Mouse (Mus musculus) testis, postnatal 14 days (tissue): ENCODE measurements around the gene Tpst1.

Experiments used
- DNase-seq: peaks from one replicate; pipeline ENCODE4 v3.0.0; 2021; ENCODE audit warnings: low spot score

The Tpst1 gene

GRCm38 (mm10) chr5:130144334-130145312 lies 71.5 kb downstream of the Tpst1 start, which contains the start of gene Kctd7:
TSS of gene Kctd7 (plus strand) at chr5:130144861.
- peak; percentile 97 for DNase-seq

- no peak for DNase-seq
Observed at GRCm38 (mm10) chr5:130145961-130146360, 72.8 kb downstream of the Tpst1 start.

GRCm38 (mm10) chr5:130149726-130150310 lies 76.7 kb downstream of the Tpst1 start:
- DNase-seq = no peak

- DNase-seq = no peak
Observed at GRCm38 (mm10) chr5:130154286-130154685, 81.2 kb downstream of the Tpst1 start.

GRCm38 (mm10) chr5:130158545-130158944 lies 85.4 kb downstream of the Tpst1 start:
- no peak for DNase-seq

GRCm38 (mm10) chr5:130159761-130160201 lies 86.7 kb downstream of the Tpst1 start:
- DNase-seq = no peak

- DNase-seq = peak; percentile 59
Observed at GRCm38 (mm10) chr5:130163670-130164069, 90.5 kb downstream of the Tpst1 start.

GRCm38 (mm10) chr5:130165213-130165612 lies 92.1 kb downstream of the Tpst1 start:
- no peak for DNase-seq

- DNase-seq = no peak
Observed at GRCm38 (mm10) chr5:130169109-130169508, 96.0 kb downstream of the Tpst1 start.

GRCm38 (mm10) chr5:130170666-130171422 lies 97.7 kb downstream of the Tpst1 start:
- DNase-seq = no peak

GRCm38 (mm10) chr5:130171423-130171954 lies 98.4 kb downstream of the Tpst1 start, which contains the start of gene Rabgef1:
TSS of gene Rabgef1 (plus strand) at chr5:130171798.
- DNase-seq = peak; percentile 91

- DNase-seq = peak; percentile 39
Observed at GRCm38 (mm10) chr5:130171956-130172601, 99.0 kb downstream of the Tpst1 start.

GRCm38 (mm10) chr5:130173012-130173411 lies 99.9 kb downstream of the Tpst1 start:
- DNase-seq = no peak

GRCm38 (mm10) chr5:130177871-130178270 lies 104.7 kb downstream of the Tpst1 start:
- no peak for DNase-seq

GRCm38 (mm10) chr5:130180362-130180761 lies 107.2 kb downstream of the Tpst1 start:
- no peak for DNase-seq

- no peak for DNase-seq
Observed at GRCm38 (mm10) chr5:130181740-130182540, 108.8 kb downstream of the Tpst1 start.

GRCm38 (mm10) chr5:130182541-130182821 lies 109.4 kb downstream of the Tpst1 start:
- DNase-seq = no peak

GRCm38 (mm10) chr5:130184193-130184856 lies 111.2 kb downstream of the Tpst1 start:
- DNase-seq = no peak

GRCm38 (mm10) chr5:130185312-130185711 lies 112.2 kb downstream of the Tpst1 start:
- DNase-seq = no peak
